Mouse (Mus musculus) G1E (cell line): Measurements from ENCODE around the gene Angptl7.

Source experiments
- CTCF ChIP-seq: IDR thresholded peaks from 2 replicates; pipeline ENCODE4 v1.5.1; 2012; ENCODE audit warnings: low read depth, low read length, inconsistent platforms, mixed read lengths
- GATA1 ChIP-seq: IDR thresholded peaks from 2 replicates; pipeline ENCODE4 v1.6.1; 2012; ENCODE audit warnings: borderline replicate concordance, low read length, inconsistent platforms, mixed read lengths
- POLR2AphosphoS5 ChIP-seq: IDR thresholded peaks from 2 replicates; pipeline ENCODE4 v1.6.1; 2012; ENCODE audit warnings: low read depth, low read length, inconsistent platforms; ENCODE audit not compliant: insufficient replicate concordance

DNA sequence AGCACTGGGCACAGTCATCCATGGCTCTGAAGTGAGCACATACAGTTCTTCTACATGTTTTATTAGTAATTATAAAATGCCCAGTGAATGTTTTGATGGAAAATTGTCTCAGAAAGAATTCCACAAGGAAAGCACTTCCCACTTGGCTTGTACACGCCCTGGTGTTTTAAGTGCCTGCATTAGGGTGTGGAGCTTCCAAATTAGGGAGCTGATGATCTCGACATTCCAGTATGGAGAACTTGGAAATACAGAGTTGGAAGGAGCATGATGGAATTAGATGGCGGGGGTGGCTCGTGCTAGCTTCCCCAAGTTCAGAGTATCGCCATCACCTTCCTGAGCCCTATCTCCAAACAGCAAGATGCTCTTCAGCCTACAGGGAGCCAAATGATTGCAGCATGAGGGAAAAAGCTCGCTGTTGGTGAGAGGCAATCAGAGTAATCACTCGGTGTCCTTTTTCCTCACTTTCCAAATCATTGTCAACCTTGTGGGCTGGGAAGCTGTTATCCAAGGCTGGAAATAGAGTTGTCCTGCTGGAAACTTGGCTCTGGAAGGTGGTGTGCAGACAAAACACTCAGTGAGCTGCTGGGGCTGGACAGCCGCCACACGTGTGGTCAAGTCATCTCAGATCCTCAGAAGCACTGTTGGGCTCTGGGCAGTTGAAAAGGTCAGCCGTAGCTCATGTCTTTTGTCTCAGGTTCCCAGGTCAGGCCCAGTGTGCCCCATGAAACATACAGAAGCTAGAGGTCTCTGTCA is 27.1 kb upstream of the Angptl7 start:
- TF ChIP-seq CTCF, result no peak
- TF ChIP-seq GATA1, result no peak
- no peak for TF ChIP-seq POLR2AphosphoS5
